Mouse (Mus musculus) retina, adult 2 months (tissue): ENCODE measurements around the gene Dclk3.

Experiments
- DNase-seq: peaks from one replicate; pipeline ENCODE4 v3.0.0-alpha.2; 2012; ENCODE audit warnings: low read depth, low spot score

Gene Dclk3

DNA sequence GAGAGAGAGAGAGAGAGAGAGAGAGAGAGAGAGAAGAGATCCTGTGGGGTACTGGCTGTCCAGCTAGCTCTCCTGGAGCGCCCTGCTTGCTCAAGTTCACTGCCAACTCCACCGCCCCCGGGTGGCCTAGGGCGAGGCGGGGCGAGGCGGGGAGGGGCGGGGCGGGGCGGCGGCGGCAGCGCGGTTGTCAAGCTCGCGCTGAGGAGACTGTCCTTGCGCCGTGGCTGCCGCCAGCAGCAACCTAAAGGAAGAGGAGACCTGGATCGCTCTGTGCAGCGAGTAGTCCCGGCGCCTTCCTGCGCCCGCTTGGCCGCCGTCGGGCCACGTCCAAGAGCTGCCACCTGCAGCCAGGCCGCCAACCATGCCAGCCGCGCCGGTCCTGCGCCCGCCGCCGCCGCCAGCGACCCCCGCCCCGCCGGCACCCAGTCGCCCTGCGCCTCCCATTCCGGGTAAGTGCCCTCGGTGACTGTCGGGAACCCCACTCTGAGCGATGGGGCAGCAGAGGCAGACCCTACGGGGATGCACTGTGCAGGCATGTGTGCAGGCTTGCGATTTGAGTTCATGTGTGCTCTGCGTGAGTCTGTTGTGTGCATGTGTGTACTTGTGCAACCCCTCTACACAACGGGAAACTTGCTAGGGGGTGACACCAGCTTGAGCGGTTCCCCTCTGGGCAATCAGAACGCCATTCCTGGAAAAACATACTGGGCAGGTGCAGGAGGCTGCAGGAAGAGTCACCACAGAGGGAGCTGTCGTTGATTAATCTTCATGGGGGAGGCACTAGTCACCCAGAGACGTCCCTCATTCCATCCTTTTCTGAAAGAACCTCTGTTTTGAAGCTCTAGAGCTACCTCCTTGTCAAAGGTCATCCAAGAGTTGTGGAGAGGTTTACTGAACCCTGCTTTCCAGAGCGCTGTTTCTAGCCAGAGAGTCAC lies at the start of gene Dclk3:
Gene Dclk3, plus strand, starts transcription at position 178 of the 932 bp plus-strand sequence.
- no peak for DNase-seq

DNA sequence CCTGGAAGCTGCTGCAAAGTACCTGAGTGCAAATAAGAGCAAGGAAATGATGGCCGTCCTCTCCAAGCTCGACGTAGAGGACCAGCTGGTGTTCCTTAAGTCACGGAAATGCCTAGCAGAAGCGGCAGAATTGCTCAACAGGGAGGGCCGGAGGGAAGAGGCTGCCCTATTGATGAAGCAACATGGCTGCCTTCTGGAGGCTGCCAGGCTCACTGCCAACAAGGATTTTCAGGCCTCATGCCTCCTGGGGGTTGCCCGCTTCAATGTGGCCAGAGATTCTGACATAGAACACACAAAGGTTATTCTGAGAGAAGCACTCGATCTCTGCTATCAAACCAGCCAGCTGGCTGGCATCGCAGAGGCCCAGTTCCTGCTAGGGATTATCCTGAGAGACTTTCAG lies 48.9 kb upstream of the Dclk3 start:
- no peak for DNase-seq

DNA sequence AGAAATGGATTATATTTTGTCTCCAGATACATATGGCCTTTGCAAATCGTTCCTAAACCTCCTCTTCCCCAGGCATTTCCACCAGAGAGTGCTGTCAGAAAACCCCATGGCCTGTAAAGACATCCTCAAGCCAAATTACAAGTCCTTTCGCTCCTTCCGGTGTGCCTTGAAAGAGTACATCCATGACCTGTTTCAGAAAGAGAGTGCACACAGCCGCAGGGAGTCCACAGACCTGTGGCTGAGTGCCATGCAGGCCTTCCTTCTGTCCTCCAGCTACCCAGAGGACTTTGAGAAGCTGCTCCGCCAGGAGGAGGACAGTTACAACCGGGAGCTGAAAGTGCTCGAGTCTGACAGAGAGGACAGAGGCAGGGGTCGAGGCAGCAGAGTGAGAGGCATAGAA lies 47.8 kb upstream of the Dclk3 start:
- DNase-seq: no peak

DNA sequence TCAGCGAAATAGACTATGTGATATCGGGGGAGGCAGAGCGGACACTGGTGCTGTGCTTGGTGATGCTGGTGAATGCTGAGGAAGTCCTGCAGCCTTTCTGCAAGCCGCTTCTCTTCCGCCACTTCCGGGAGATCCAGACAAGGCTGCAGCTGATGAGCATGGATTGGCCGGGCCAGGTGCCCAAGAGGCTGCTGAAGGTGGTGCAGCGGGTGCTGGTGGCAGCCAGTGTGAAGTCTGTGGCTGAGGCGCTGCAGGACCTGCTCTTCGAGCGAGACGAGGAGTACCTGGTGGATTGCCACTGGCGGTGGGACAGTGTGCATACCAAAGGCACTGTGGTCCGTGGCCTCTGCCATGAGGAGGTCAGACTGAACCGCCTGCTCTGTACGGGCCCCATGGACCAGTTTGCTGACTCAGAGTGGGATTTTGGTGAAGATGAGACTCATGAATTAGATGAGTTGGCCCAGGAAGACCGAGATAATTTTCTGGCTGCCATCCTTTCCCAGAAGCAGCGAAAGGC lies 46.9 kb upstream of the Dclk3 start:
- DNase-seq: no peak

DNA sequence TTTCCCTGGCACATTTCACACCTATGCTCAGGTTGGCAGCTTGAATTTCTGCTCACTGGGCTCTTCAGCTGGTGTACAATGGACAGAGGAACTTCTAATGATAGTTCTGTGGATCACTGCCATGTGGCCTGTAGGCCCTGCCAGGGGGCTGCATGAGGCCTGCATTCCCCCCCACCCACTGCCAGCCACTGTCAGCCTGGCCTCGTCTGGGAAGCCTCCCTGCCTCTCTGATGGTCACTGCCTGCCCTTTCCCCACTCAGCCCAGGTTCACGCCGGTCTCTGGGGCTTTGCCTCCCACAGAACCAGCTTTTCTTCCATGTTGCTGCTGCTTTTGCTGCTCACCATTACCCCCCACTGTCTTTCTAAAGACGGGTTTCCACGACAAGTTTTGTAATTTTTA lies 43.6 kb upstream of the Dclk3 start:
- DNase-seq: no peak

DNA sequence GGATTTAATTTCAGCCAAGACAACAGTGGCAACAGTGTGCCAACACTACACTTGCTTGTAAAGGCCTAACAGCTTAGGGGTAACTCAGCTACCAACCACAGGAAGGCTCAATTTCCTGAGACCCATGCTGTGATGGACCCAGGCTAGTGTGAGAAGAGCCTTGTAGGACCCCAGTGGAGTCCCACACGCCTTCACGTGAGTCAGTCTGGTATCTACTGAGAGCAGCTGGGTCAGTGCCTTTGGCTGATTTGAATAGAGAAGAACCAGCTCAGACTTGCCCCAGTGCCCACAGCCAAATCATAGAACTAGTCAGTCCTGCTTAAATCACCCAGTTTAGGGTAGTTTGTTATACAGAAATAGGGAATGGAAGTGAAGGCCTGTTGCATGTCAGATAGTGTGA lies 40.8 kb upstream of the Dclk3 start:
- DNase-seq: no peak

DNA sequence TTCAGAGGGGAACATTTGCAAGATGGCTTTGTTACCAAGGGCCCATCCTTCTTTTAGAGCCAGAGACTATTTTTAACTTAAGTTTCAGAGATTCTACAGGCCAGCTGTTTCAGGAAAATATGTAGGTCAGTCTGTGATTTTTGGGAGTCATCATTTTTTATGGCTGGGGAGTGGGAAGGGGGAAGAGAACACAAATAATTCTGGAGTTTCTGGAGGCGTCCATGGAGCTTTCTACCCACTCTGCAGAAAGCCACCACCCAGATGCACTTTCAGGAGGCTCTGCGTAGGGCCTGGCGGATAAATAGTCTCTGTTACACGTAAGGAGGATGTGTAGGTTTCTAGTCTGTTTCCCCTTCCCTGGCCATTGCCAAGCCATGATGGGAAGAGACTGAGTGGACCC lies 38.8 kb upstream of the Dclk3 start:
- no peak for DNase-seq

DNA sequence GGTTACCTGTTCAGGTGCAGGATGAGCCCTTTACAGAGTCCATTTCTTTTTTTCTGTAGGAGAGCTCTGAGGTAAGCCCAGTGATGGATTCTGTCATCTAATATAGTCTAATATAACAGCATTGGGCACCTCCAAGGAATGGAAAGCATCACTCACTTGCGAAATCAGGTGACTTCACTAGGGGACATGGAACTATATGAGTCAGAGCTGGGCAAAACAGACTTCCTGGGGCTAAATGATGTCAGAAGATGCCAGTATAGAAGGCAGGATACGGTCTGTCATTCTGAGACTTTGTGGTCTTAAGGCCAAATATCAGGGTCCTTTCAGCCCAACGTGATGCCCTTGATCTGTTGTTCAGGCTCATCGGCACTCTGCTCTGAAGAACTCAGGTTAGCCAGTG lies 35.7 kb upstream of the Dclk3 start:
- no peak for DNase-seq

DNA sequence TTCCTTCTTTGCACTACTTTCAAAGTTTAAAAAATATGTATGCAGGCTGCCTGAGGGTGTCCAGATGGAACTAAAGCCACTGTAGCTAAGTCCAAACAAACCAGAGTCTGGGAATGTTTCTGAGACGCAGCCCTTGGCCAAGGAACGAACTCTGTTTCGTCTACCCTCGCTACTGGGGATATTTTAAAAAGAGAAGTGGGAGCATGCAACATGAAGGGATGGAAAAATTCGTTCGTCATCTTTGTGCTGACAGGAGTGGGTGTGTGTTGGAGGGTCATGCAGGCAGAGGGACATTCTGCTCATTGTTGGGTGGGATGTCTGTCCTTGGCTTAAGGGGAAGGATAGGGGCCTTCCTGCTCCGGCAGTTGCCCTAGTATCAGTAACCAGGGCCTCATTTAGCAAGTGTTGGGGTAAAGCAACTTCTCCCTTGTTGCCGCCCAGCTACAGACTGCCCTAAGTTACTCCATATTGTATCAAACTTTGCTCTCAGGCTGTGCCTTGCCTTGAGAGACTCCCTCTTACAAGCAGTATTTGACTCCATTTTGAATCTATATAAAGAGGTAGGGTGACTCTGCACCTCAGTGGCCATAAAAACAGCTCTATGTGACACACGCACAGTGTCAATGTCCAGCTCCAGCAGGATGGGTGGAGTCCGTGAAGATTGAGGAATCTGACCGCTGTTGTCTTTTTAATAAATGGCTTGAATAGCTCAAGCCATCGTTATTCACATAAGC lies 34.4 kb upstream of the Dclk3 start:
- no peak for DNase-seq

DNA sequence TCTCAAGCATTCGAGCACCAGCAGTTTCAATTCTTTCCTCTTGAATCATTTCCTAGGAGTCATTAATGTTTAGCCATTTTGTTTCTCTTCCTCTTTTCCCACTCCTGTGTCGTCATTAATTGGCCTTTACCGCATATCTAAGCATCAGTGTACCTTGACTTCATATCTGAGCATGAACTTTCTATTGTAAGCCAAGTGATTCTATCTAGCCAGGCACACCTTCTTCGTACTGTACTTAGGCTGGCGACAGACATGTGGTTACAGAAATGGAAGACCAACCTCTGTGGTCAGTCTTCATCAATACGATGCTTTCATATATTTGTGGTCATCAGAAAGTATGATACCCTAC lies 33.8 kb upstream of the Dclk3 start:
- DNase-seq: no peak

DNA sequence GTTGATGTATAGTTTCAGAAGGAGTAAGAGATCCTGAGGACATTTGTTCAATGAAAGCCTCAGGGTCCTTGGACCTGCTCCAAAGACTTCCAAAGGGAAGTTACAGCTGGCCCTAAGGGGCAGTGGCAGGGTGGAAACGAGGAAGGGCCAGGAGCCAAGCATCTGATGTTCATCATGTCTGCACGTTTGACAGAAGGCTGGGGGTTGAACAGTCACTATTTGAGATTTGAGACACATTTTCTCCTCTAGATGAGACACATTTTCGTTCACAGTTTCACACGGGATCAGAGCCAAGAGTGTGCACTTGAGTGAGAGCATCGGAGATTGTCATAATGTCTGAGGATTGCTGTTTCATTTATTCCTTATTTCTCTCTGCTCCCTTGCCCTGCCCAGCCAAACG lies 30.9 kb upstream of the Dclk3 start:
- no peak for DNase-seq

DNA sequence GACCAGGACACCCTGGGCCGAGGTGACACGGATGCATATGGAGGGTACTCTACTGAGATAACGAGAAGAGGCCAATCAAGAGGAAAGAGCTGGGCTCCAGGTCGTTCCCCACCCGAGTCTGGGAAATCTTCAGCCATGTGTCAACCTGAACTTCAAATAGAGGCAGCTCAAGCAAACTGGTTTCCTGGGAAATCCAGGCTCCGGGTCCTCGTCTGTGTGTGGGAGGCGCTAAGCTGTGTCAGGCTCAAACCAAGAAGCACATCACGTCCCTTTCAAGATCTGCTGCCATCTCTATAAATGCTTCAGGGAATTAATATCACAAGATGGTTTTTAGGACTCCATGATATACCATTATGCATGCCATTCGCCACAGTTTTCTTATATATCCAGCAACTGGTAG lies 30.5 kb upstream of the Dclk3 start:
- DNase-seq: no peak

DNA sequence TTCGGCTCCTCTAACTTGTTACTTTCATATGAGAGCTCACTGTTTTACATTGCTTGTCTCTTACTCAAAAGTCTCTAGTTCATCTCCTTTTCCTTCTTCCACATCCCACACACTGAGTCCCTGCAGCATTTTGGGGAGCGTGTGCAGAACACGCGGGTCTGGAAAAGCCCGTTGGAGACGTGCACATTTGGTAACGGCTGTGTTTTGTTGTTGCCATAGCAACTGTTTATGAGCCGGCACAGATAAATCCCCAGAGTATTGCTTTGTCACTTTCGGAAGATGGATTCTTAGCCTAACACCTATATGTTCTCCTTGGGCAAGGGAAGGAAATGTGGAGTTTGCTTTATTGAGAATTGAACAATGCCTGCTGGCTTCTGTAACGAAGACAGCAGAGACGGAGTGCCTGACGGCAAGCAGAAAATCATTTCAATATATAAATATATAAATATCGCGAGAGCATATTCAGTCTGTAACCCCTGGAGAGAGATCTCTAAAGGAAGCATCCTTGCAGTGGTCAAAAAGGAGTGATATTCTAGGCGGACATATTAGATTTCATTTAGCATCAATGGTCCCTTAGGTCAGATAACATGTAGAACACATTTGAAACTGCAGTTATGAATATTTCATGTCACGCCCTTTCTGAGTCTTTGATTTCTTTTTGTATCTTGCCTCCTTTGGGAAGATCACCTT lies 26.3 kb upstream of the Dclk3 start:
- DNase-seq: no peak

DNA sequence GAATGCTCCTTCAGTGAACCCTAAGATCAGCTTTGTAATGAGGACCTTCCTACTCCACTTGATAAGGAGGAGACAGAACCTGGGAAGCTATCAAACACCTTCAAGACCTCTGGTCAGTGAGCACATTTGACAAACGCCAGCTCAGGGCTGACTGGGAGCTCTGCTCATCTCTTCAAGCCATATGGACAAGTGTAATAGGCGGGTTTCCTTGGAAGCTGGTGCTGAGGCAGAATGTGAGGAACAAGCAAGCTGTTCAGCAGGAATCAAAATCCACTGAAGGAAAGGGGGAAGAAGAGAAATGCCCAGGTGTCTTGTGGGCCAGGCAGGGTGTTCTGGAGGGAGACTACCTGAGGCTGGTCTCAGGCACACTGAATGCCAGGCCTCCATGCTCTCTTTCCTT lies 17.0 kb upstream of the Dclk3 start:
- no peak for DNase-seq

DNA sequence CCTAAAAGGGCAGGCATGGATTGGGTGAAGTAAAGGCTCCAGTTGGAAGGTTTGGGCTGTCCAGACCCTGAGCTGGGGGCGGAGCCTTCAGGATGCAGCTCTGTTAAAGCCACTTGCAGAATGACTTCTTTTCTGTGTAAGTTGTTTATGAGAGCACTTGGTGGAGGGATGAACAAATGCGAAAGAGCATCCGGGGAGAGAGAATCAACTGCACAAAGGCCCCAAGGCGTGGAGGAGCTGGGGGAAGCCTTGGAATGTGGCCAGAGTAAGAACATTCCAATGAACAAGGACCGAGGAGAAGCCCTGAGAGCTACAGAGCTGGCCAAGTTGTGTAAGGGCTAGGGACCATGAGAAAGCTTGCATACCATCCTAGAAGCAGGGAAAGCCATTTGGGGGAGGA lies 16.3 kb upstream of the Dclk3 start:
- no peak for DNase-seq

DNA sequence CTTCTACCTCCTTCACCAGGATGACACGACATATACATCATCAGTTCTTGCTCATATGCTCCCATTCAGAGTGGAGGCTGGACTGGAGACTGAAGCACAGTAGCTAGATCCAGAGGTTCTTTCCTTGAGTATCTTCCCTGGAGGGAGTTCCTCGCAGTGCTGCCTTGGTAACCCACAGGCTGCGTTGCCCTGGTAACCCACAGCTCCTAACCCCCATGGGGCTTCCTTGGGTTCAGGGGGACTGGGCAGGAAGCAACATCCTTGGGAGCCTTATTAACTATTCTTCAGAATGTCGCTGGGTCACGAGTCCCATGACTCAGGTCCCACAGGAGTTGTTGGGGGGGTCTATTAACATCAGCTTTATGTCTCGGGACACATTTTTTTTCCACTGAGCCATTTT lies 13.8 kb upstream of the Dclk3 start:
- no peak for DNase-seq

DNA sequence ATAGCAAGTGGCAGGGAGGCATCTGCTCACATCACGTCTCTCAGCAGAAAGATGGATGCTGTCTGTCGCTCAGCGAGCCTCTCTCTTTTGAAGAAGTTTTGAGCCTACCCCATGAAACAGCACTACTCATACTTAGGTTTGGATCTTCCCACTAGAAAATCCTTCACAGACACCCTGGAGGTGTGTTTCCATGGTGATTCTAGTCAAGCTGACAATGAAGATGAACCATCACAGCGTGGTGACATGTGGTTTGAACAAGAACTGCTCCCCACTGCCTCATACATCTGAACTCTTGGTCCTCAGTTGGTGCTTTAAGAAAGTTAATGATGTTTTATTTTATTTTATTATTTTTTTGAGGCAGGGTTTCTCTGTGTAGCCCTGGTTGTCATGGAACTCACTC lies 12.9 kb upstream of the Dclk3 start:
- no peak for DNase-seq

DNA sequence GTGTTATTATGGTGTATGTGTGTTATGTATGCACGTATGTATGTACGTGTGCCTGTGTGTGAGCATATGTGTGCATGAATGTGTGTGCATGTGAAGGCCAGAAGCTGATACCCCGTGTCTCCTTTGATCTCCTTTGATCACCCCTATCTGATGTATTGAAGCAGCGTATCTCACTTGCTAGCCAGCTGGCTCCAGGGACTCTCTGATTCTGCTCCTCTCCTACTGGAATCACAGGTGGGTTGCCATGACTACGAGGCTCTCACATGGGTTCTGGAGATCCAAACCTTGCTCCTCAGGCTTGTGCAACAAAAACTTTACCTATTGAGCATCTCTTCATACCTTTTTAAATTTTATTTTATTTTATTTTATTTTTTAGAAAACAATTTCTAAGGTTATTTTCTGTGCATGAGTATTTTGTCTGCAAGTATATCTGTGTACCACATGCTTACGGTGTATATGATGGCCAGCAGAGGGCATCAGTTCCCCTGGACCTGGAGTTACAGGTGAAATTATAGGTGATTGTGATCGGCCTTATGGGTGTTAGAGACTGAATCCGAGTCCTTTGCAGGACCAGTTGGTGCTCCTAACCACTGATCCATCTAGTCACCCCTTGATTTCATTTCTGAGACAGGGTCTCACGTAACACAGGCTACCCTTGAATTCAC lies 10.9 kb upstream of the Dclk3 start:
- DNase-seq: no peak

DNA sequence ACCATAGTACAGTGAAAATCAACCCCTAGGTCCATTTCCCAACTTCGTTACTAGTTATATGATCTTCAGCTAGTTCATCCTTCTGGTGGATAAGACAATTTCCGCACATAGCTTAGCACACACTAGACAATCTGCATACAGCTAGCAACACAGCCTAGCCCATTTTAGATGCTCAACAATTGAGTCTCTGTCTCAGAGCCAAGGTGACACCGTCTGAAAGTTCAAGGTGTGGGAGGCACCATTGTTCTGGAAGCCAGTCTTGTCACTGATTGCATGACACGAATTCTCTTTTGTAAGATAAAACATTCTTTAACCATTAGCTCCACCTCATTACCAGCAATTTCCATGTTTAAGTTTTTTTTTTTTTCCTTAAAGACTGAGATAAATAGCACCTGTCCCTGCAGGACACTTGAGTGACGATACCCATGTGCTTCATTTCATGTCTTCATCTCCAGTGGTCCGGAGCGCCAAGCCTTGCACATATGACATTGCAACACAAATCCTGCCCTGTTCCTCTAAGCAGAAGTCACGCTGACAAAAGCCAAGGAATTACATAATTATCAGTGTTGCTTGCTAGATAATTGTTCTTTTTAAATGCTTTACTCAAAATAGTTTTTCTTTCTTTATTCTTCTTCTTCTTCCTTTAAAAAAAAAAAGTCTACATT lies 10.1 kb upstream of the Dclk3 start:
- DNase-seq: no peak

DNA sequence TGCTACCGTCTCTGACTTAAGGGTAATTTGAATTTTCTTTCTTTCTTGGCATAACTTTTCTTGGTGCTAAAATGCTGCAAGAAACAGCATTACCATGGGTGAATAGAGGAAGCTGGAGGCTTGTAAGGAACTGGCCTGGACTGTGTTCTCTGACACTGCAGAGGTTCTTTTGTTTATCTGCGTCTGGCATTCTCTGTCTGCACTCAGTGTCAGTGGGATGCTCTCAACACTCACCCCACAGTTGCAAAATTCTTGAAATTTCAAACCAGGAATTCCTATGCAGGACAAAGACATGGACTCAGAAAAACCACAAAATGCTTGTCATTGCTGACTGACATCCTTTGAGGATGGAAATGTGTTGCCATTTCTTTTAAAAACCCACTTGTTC lies 9.5 kb upstream of the Dclk3 start:
- no peak for DNase-seq

DNA sequence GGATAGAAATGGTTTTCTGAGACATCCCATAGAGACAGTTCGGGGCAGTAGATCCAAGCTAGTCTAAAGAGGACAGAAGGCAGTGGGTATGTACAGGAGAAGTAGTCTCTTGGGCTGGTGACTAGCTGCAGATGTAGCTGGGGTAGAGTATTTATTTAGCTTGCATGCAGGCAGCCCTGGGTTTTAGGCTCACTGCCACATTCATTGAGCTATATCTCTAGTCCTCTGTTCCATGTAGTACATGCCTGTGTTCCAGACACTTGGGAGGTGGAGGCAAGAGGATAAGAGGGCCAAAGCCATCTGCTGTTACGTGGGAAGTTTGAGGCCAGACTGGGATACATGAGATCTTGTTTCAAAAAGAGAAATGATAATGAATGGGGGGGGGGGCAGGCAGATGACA lies 3.5 kb upstream of the Dclk3 start:
- DNase-seq: no peak
